Mouse (Mus musculus) cerebellum, adult 8-10 months (tissue): ENCODE measurements around the gene Cradd.

Experiments
- DNase-seq: peaks from one replicate; pipeline ENCODE4 v3.0.0; 2022

The Cradd gene

DNA sequence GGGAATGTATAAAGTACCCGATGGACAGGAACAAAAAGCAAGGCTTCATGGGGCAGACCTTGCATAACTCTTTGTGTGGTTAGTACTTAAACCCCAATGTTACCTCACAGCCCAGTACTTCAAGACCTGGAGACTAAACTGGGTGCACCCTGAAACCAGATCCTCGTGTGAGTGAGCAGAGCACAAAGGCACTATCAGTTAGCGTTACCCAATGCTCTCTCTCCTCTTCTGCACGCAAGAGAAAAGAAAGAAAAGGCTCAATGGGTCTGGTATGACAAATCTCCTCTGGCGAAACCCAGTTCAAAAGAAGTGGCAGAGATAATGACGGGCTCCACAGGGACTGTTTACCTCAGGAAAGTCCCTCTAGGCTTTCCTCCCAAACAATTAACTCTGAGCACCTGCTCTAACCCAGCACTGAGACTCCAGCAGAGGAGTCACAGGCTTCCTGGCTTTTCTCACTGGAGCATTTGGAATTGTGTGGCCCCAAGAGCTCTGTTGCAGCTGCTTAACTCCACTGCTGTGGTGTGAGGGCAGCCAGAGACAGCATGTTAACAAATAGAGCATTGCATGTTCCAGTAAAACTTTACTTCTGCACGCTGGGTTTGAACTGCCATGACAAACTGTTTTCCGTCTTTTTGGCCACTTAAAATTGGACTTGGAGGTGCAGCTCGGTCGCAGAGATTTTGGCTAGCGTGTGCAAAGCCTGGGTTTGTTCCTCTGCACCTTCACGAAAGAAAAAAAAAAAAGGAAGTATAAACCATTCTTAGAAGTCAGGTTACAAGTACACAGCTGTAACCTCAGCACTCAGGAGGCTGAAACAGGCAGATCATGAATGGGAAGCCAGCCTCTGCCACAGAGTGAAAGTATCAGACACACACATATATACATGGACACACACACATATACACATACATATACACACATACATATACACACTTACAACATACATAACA, 21.4 kb downstream of the Cradd start:
- DNase-seq = no peak

DNA sequence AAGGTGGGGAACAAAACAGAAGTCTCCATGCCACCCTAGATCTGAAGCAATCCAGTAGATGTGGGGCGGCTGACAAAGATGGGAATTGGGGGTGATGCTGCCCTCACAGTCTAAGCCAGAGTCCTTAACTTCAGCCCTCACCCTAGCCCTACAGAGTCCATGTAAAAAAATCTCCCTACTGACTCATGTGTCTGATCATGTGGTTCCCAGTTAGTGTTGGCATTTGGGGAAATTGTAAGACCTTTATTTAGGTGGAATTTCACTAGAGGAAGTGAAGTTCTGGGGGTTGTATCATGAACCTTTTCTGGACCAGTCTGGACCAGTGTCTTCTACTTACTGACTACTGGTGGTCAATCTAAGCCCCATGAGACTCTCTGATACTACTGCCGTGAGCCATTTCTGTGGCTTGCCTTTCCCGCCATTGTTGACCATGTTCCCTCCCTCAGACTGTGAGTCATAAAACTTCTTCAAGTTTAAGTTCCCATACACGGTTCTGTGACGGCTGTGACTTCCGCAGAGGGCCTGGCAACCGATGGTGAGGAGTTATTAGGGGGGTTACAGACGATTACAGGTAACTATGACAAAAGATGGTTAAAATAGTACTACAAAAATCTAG, 23.6 kb downstream of the Cradd start:
- DNase-seq = no peak

- no peak for DNase-seq
Observed at GRCm38 (mm10) chr10:95299808-95300133, 24.2 kb downstream of the Cradd start.

DNA sequence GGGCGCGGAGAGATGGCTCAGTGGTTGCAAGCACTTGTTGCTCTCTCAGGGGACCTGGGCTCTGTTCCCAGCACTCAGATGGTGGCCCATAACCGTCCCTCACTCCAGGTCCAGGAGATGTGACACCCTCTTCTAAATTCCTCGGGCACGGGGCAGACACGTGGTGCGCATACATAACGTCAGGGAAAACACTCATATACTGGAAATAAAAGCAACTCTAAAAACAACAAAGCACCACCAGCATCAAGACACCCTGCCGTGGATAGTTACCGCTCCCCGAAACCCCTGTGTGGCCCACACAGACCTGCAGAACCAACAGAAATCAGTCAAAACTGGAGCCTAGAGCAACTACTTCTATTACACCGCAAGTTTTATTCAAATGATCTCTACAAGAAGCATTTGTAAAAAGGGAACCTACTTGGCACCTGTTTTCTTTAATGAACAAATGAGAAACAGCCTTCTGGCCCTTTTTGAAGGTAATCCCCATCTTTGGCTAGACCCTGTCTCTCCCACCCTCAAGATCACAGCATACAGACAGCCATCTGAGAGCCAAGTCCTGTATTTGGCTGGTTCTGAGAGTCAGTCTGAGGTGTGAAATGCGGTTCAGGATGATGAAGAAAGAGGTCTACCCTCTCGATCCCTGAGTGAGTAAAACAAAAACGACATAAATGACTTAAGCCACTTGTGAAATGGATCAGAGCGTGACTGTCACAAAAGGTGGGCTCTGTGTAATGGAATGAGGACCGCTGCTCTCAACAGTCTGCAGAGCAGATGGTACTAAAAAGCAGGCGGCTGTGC, 24.7 kb downstream of the Cradd start:
- no peak for DNase-seq

GRCm38 (mm10) chr10:95298504-95298903, 25.4 kb downstream of the Cradd start:
- no peak for DNase-seq

GRCm38 (mm10) chr10:95297690-95298104, 26.2 kb downstream of the Cradd start:
- DNase-seq = no peak

GRCm38 (mm10) chr10:95297024-95297423, 26.9 kb downstream of the Cradd start:
- no peak for DNase-seq

- no peak for DNase-seq
Observed at GRCm38 (mm10) chr10:95293261-95293660, 30.7 kb downstream of the Cradd start.

DNA sequence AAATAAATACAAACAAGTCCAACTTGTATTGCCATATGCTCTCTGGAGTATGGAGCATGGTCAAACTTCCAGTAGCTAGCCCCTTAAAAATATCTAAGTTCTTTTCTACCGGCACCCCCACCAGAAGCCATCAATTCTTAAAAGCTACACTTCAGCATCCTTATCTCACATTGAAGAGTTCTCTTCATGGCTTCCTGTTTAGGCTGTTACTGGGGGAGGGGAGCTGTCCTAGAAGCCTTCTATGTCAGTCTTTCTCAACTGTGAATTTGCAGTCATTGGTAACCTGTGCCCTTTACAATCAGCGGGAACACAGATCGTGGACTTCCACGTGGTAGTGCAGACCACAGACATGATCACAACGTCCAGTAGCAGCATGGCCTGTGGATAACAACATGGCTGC, 31.7 kb downstream of the Cradd start:
- no peak for DNase-seq

DNA sequence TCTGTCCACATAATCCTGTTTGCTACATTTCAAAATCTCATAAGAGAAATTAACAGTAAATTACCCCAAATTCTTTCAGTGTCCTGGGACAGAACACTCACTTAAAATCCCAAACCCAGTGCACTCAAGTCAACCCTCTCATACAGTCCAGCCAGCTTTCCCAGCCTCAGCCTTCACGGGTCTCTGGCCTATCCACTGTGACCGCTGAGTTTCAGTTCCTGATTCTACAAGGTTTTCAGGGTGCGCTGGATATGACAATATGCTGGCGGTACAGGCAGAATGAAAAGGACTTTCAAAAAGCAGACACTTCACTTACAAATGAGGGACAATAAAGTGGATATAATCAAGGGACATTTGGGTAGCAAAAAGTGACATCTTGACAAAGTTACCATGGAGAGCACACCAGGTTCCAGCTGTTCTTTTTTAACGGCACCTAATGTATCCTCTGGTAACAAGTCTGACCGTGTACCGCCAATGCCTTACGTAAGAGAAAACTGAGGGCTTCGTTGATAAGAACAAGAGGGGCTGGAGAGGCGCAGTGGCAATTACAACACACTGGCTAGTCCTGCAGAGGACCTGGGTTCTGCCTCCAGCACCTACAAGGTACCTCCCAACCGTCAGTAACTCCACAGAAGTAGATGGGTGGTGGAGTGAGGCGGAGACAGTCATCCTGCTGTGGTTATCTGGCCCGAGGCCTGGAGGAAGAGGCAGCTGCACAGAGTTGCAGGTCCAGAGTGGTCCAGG, 32.6 kb downstream of the Cradd start:
- DNase-seq = no peak

DNA sequence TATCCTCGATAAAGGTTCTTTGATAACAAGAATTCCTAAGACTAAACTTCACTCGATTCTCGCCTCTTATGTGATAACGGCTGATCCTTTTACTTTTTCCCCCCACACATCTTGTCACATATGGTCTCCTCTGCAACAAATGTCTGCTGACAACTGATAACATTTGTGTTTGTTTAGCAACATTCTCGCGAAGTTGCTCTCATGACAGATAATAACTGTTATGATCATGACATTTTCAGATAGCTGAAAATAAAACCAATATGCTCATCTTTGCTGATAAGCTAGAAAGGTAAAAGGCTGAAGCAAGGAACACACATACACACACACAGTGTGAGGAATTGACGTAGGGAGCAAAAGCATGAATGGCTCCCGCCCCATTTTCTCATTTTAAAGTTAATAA, 34.1 kb downstream of the Cradd start:
- DNase-seq = no peak

- no peak for DNase-seq
Observed at GRCm38 (mm10) chr10:95288206-95288605, 35.7 kb downstream of the Cradd start.

GRCm38 (mm10) chr10:95287351-95287750, 36.6 kb downstream of the Cradd start:
- no peak for DNase-seq

- no peak for DNase-seq
Observed at GRCm38 (mm10) chr10:95283434-95283833, 40.5 kb downstream of the Cradd start.

- DNase-seq = no peak
Observed at GRCm38 (mm10) chr10:95281996-95282395, 41.9 kb downstream of the Cradd start.

DNA sequence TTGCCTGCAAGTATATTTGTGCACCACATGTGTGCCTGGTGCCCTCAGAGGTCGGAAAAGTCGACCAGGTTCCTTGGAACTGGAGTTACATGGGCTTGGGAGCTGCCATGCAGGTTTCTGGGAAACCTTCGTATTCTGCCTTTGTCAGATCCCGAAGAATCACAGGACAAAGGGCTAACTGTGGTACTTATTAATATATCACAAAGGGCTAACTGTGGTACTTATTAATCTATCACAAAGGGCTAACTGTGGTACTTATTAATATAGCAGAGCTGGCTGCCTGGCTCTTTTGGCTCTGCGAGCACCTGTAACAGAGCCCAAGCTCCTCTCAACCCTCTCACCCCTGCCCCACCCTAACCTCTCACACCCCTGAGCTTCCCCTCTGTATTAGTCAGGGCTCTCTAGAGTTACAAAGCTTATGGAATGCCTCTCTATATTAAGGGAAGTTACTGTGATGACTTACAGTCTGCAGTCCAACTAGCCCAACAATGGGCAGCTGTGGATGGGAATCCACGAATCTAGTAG, 42.4 kb downstream of the Cradd start:
- DNase-seq = no peak

DNA sequence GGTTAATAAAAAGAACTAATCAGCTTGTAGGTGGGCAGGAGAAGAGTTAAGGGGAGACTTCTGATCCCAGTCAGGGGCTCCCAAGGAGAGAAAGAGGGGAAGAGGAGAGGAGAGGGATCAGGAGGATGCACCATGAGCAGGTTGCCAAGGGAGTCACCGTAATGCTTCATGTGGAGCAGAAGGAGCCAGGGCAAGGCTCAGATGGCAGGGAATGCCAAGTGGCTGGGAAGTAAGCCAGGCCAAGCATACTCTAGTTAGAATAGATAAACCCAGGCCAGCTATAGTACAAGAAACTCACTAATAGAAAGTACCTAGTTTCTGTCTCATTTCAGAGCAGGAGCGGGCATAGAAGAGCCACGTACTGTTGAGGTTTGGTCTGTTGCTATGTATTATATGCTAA, 43.6 kb downstream of the Cradd start:
- DNase-seq = peak; percentile 73

DNA sequence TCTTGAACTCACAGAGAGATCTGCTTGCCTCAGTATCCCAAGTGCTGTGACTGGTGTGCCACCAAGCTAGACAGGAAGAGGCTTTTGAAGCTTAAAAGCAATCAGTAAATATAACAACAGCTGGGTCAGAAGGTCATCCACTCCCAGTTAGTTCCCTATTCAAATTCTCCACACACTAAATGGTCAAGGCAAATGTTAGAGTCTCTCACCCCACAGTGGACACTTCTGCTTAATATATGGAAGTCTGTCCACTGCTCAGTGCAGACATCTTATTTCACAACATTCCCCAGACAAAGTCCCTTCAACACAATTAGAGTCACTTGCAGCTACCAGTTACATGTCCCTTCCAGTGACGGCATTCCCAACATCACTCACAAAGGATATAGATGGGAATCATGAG, 44.5 kb downstream of the Cradd start:
- DNase-seq = no peak

- DNase-seq = no peak
Observed at GRCm38 (mm10) chr10:95278085-95278484, 45.8 kb downstream of the Cradd start.

DNA sequence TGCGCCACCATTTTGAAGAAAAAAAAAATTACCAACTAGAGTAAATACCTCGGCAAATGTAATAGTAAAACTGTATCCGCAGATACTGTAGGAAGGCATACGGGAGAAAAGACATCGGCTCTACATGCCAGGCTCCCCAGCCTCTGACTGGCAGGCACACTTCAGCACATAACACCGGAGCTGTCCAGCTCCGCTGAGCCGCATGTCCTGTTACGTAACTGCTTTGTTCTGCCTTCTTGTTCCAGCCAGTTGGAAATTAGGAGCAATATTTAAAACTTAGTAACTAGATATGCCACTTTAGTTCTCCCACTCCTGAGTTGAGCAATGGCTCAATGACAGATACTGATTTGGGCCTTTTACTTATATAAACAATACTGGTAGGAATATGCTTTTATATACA, 48.4 kb downstream of the Cradd start:
- no peak for DNase-seq

GRCm38 (mm10) chr10:95273226-95273625, 50.7 kb downstream of the Cradd start:
- no peak for DNase-seq

DNA sequence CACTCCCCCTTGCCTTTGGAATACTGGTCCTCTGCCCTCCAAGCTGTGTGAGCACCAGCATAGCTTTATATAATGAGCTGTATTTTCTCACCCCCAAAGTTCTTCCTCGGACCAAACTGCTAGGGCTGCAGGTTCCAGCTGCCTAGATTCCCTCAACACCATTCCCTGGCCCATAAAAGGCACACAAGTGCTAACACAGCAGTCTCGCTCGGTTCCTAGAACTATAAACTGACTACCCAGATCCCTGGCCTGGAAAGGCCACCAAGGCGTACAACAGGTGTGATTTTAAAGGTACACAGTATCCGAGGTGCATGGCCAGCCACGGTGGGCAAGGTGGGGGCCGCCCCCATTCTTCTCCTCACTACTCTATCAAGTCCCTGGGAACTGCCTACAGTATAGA, 54.8 kb downstream of the Cradd start:
- DNase-seq = no peak

- no peak for DNase-seq
Observed at GRCm38 (mm10) chr10:95268366-95268765, 55.6 kb downstream of the Cradd start.
